Mouse (Mus musculus): ENCODE results near the gene Scaper. TPM values are rescaled to one million over a fixed set of nuclear protein-coding genes. Genes with fewer than 3 reads are reported as not detected.
A peak's percentile ranks its signal among the peaks of the same experiment; 100 is the strongest.

The Scaper gene
- polyA plus RNA-seq, 1 experiment from 2014 or later: 8.5 TPM

GRCm38 (mm10) chr9:55525716-55526115, 412.2 kb downstream of the Scaper start:
- H3K36me3 ChIP-seq: no peaks in the 10 kb centered on the region
- H3K4me2 ChIP-seq (replicated peaks): no peak overlapping the region
- no peaks in the 10 kb centered on the region for H3K4me1 ChIP-seq (replicated peaks)
- no peak overlapping the region for H3K4me3 ChIP-seq (replicated peaks)
- no peaks in the 10 kb centered on the region for H3K27me3 ChIP-seq (replicated peaks)
- no peak overlapping the region for H3K9ac ChIP-seq
- WGBS: 61% methylated on average over 4 of the region's 4 CpGs
- H3K9me3 ChIP-seq: no peaks in the 10 kb centered on the region
- H3K27ac ChIP-seq: no peak overlapping the region
- ATAC-seq: no peak

- Histone ChIP-seq H3K4me2 (replicated peaks) (peak within 1 kb of the TSS; percentile 69), H3K4me1 (replicated peaks) (no peaks in the 10 kb centered on the region), H3K27ac (peak within 1 kb of the TSS; percentile 91), H3K36me3 (no peaks in the 10 kb centered on the region), H3K9me3 (no peaks in the 10 kb centered on the region), H3K27me3 (replicated peaks) (no peaks in the 10 kb centered on the region), H3K9ac (peak within 1 kb of the TSS; percentile 97), H3K4me3 (replicated peaks) (peak within 1 kb of the TSS; percentile 92)
- peak; percentile 99 for ATAC-seq
- under 1% methylated on average over 47 of the region's 47 CpGs for WGBS
Measured at GRCm38 (mm10) chr9:55512027-55512543, 425.8 kb downstream of the Scaper start, which contains the start of gene Etfa. Gene Etfa, minus strand, starts transcription at chr9:55512243.

GRCm38 (mm10) chr9:55511521-55511993, 426.4 kb downstream of the Scaper start:
- peak overlapping the region; percentile 92 for H3K4me3 ChIP-seq (replicated peaks)
- H3K4me1 ChIP-seq (replicated peaks): no peaks in the 10 kb centered on the region
- H3K36me3 ChIP-seq: no peaks in the 10 kb centered on the region
- H3K27me3 ChIP-seq (replicated peaks): no peaks in the 10 kb centered on the region
- H3K9me3 ChIP-seq: no peaks in the 10 kb centered on the region
- H3K4me2 ChIP-seq (replicated peaks): peak overlapping the region; percentile 69
- H3K9ac ChIP-seq: peak overlapping the region; percentile 97
- peak overlapping the region; percentile 91 for H3K27ac ChIP-seq
- peak; percentile 80 for ATAC-seq
- WGBS: under 1% methylated on average over 32 of the region's 32 CpGs

- Histone ChIP-seq H3K4me2 (replicated peaks) (peak overlapping the region; percentile 69), H3K4me3 (replicated peaks) (peak overlapping the region; percentile 92), H3K27me3 (replicated peaks) (no peaks in the 10 kb centered on the region), H3K27ac (no peak overlapping the region), H3K4me1 (replicated peaks) (no peaks in the 10 kb centered on the region), H3K36me3 (no peaks in the 10 kb centered on the region), H3K9me3 (no peaks in the 10 kb centered on the region), H3K9ac (no peak overlapping the region)
- whole genome bisulfite sequencing: 78% methylated on average over 10 of the region's 10 CpGs
- ATAC-seq: no peak
Measured at GRCm38 (mm10) chr9:55510651-55511235, 427.2 kb downstream of the Scaper start.

- H3K27ac ChIP-seq: no peak overlapping the region
- H3K27me3 ChIP-seq (replicated peaks): no peaks in the 10 kb centered on the region
- no peak for ATAC-seq
- no peak overlapping the region for H3K9ac ChIP-seq
- H3K4me3 ChIP-seq (replicated peaks): no peak overlapping the region
- no peaks in the 10 kb centered on the region for H3K4me1 ChIP-seq (replicated peaks)
- 80% methylated on average over 1 of the region's 1 CpGs for WGBS
- no peaks in the 10 kb centered on the region for H3K36me3 ChIP-seq
- no peak overlapping the region for H3K4me2 ChIP-seq (replicated peaks)
- H3K9me3 ChIP-seq: no peaks in the 10 kb centered on the region
Measured at GRCm38 (mm10) chr9:55509731-55510130, 428.2 kb downstream of the Scaper start.

- H3K4me2 ChIP-seq (replicated peaks): no peak overlapping the region
- H3K36me3 ChIP-seq: no peaks in the 10 kb centered on the region
- no peaks in the 10 kb centered on the region for H3K4me1 ChIP-seq (replicated peaks)
- 81% methylated on average over 4 of the region's 4 CpGs for WGBS
- H3K9me3 ChIP-seq: no peaks in the 10 kb centered on the region
- no peaks in the 10 kb centered on the region for H3K27me3 ChIP-seq (replicated peaks)
- no peak overlapping the region for H3K27ac ChIP-seq
- ATAC-seq: no peak
- H3K4me3 ChIP-seq (replicated peaks): no peak overlapping the region
- no peak overlapping the region for H3K9ac ChIP-seq
Measured at GRCm38 (mm10) chr9:55508701-55509100, 429.2 kb downstream of the Scaper start.

GRCm38 (mm10) chr9:55507922-55508321, 430.0 kb downstream of the Scaper start:
- ATAC-seq: no peak
- H3K9ac ChIP-seq: no peak overlapping the region
- no peaks in the 10 kb centered on the region for H3K4me1 ChIP-seq (replicated peaks)
- H3K27me3 ChIP-seq (replicated peaks): no peaks in the 10 kb centered on the region
- WGBS: 68% methylated on average over 3 of the region's 3 CpGs
- no peaks in the 10 kb centered on the region for H3K9me3 ChIP-seq
- H3K36me3 ChIP-seq: no peaks in the 10 kb centered on the region
- H3K27ac ChIP-seq: no peak overlapping the region
- no peak overlapping the region for H3K4me3 ChIP-seq (replicated peaks)
- no peak overlapping the region for H3K4me2 ChIP-seq (replicated peaks)

Other genes with a start within 250 kb of the Scaper start
- gene 4930563M21Rik, start 72.4 kb upstream of the Scaper start, polyA plus RNA-seq (2015; fragmentation: Nextera tagmentation; extraction: Ambion mirVana): not detected in 2 replicates
- gene Rcn2, start 103.7 kb upstream of the Scaper start, polyA plus RNA-seq (2015; fragmentation: Nextera tagmentation; extraction: Ambion mirVana): 149 and 178 TPM in 2 replicates
- gene Pstpip1, start 151.8 kb upstream of the Scaper start, polyA plus RNA-seq (2015; fragmentation: Nextera tagmentation; extraction: Ambion mirVana): 1.5 and 1.6 TPM in 2 replicates
- 404 and 411 TPM in 2 replicates for gene Tspan3, start 227.4 kb upstream of the Scaper start, polyA plus RNA-seq (2015; fragmentation: Nextera tagmentation; extraction: Ambion mirVana)